Mouse (Mus musculus) midbrain, embryonic 11.5 days (tissue): Measurements from ENCODE around the gene Aldh3a1. TPM values are rescaled to one million over a fixed set of nuclear protein-coding genes. Genes with fewer than 3 reads are reported as not detected.

Experiments used
- ATAC-seq: fragments of 200-750 bp; cut with Nextera tagmentation; 2 replicates; pipeline ENCODE4 v1.8.0; 2017; ENCODE audit warnings: moderate TSS enrichment, moderate library complexity; ENCODE audit not compliant: low FRiP score
- DNase-seq: peaks from one replicate; pipeline ENCODE4 v3.0.0; 2015; ENCODE audit warnings: low spot score; ENCODE audit errors: missing footprints
- H3K27ac ChIP-seq: fragments of 300-500 bp; sonication (generic); 2 replicates; pipeline ENCODE4 v1.5.1; 2014; ENCODE audit warnings: low read depth, low read length
- H3K27me3 ChIP-seq: fragments of 300-500 bp; sonication (generic); 2 replicates; pipeline ENCODE4 v1.6.1; 2014; ENCODE audit warnings: mild to moderate bottlenecking, low read length, moderate library complexity, mixed read lengths; ENCODE audit not compliant: control insufficient read depth, insufficient read depth
- H3K36me3 ChIP-seq: fragments of 300-500 bp; sonication (generic); 2 replicates; pipeline ENCODE4 v1.6.1; 2014; ENCODE audit warnings: mild to moderate bottlenecking, low read length, moderate library complexity, mixed read lengths; ENCODE audit not compliant: control insufficient read depth, insufficient read depth
- H3K4me1 ChIP-seq: fragments of 300-500 bp; sonication (generic); 2 replicates; pipeline ENCODE4 v1.6.1; 2014; ENCODE audit warnings: low read length; ENCODE audit not compliant: control insufficient read depth, insufficient read depth
- H3K4me2 ChIP-seq: fragments of 300-500 bp; sonication (generic); 2 replicates; pipeline ENCODE4 v1.6.1; 2014; ENCODE audit warnings: mild to moderate bottlenecking, moderate library complexity
- H3K4me3 ChIP-seq: fragments of 300-500 bp; sonication (generic); 2 replicates; pipeline ENCODE4 v1.5.1; 2014; ENCODE audit warnings: low read depth, low read length
- H3K9ac ChIP-seq: fragments of 300-500 bp; sonication (generic); 2 replicates; pipeline ENCODE4 v1.6.1; 2014; ENCODE audit warnings: low read length
- H3K9me3 ChIP-seq: fragments of 300-500 bp; sonication (generic); 2 replicates; pipeline ENCODE4 v1.6.1; 2016; ENCODE audit warnings: low read length; ENCODE audit not compliant: control insufficient read depth
- WGBS: fragments of 180-500 bp; shearing (Covaris S2); extraction: QIAGEN DNeasy Blood & Tissue Kit; methylation state at CpG from one replicate; pipeline ENCODE4 v1.1.7; 2014; 5-methylcytosine and 5-hydroxymethylcytosine counted together
- polyA plus RNA-seq: library from polyadenylated mRNA; unstranded; fragments of >200 nt; fragmentation: Nextera tagmentation; extraction: Ambion mirVana; gene quantifications from 2 replicates; pipeline ENCODE4 v1.2.1, GENCODE M21; 2014

Gene Aldh3a1
- polyA plus RNA-seq = not detected in 2 replicates

GRCm38 (mm10) chr11:61207487-61208246, at the start of gene Aldh3a1:
Aldh3a1 (plus strand) TSS chr11:61207537.
- Histone ChIP-seq H3K4me1 (no peaks in the 10 kb centered on the region), H3K36me3 (no peaks in the 10 kb centered on the region)
- WGBS = 81% methylated on average over 10 of the region's 10 CpGs

GRCm38 (mm10) chr11:61158141-61158540, 49.2 kb upstream of the Aldh3a1 start:
- no peak overlapping the region for H3K4me3 ChIP-seq
- no peak overlapping the region for H3K27ac ChIP-seq
- no peak overlapping the region for H3K9ac ChIP-seq
- DNase-seq (no peak), ATAC-seq (no peak)
- H3K36me3 ChIP-seq = peaks cover 68% of the 10 kb centered on the region
- H3K9me3 ChIP-seq = no peaks in the 10 kb centered on the region
- no peaks in the 10 kb centered on the region for H3K4me1 ChIP-seq
- H3K4me2 ChIP-seq = no peak overlapping the region
- H3K27me3 ChIP-seq = no peaks in the 10 kb centered on the region
- 70% methylated on average over 3 of the region's 3 CpGs for WGBS

More at GRCm38 (mm10) chr11:61207487-61208246, at the start of gene Aldh3a1:
- Histone ChIP-seq H3K9me3 (no peaks in the 10 kb centered on the region), H3K27ac (no peak within 1 kb of the TSS), H3K4me3 (no peak within 1 kb of the TSS), H3K4me2 (no peak within 1 kb of the TSS), H3K27me3 (no peaks in the 10 kb centered on the region; the same call in 1 of the 2 replicates), H3K9ac (no peak within 1 kb of the TSS)
- ATAC-seq (no peak), DNase-seq (no peak)

- H3K27me3 ChIP-seq = no peaks in the 10 kb centered on the region
- no peaks in the 10 kb centered on the region for H3K4me1 ChIP-seq
- H3K9me3 ChIP-seq = no peaks in the 10 kb centered on the region
- no peak overlapping the region for H3K9ac ChIP-seq
- H3K27ac ChIP-seq = no peak overlapping the region
- no peak overlapping the region for H3K4me3 ChIP-seq
- peaks cover 64% of the 10 kb centered on the region for H3K36me3 ChIP-seq
- no peak for DNase-seq
- ATAC-seq = no peak
- H3K4me2 ChIP-seq = no peak overlapping the region
- 84% methylated on average over 11 of the region's 11 CpGs for WGBS
These were observed 47.3 kb upstream of the Aldh3a1 start for GRCm38 (mm10) chr11:61159796-61160732.

GRCm38 (mm10) chr11:61161121-61161520, 46.2 kb upstream of the Aldh3a1 start:
- no peaks in the 10 kb centered on the region for H3K27me3 ChIP-seq

GRCm38 (mm10) chr11:61162776-61163175, 44.6 kb upstream of the Aldh3a1 start:
- ATAC-seq (no peak), DNase-seq (no peak)
- H3K9me3 ChIP-seq = no peaks in the 10 kb centered on the region
- H3K27me3 ChIP-seq = no peaks in the 10 kb centered on the region
- no peak overlapping the region for H3K27ac ChIP-seq
- WGBS = 95% methylated on average over 14 of the region's 14 CpGs
- no peak overlapping the region for H3K4me2 ChIP-seq
- H3K4me3 ChIP-seq = no peak overlapping the region
- H3K9ac ChIP-seq = no peak overlapping the region
- no peaks in the 10 kb centered on the region for H3K4me1 ChIP-seq
- H3K36me3 ChIP-seq = peaks cover 58% of the 10 kb centered on the region

More at GRCm38 (mm10) chr11:61161121-61161520, 46.2 kb upstream of the Aldh3a1 start:
- 96% methylated on average over 13 of the region's 13 CpGs for WGBS
- peaks cover 58% of the 10 kb centered on the region for H3K36me3 ChIP-seq
- H3K4me2 ChIP-seq = no peak overlapping the region
- H3K9ac ChIP-seq = no peak overlapping the region
- no peaks in the 10 kb centered on the region for H3K4me1 ChIP-seq
- no peak for ATAC-seq
- no peak overlapping the region for H3K4me3 ChIP-seq
- H3K27ac ChIP-seq = no peak overlapping the region
- DNase-seq = no peak
- H3K9me3 ChIP-seq = no peaks in the 10 kb centered on the region

GRCm38 (mm10) chr11:61163341-61163740, 44.0 kb upstream of the Aldh3a1 start:
- peaks cover 56% of the 10 kb centered on the region for H3K36me3 ChIP-seq
- ATAC-seq (no peak), DNase-seq (no peak)
- no peak overlapping the region for H3K4me2 ChIP-seq
- H3K9ac ChIP-seq = no peak overlapping the region
- no peak overlapping the region for H3K4me3 ChIP-seq
- no peaks in the 10 kb centered on the region for H3K9me3 ChIP-seq
- 86% methylated on average over 3 of the region's 3 CpGs for WGBS
- no peaks in the 10 kb centered on the region for H3K27me3 ChIP-seq
- H3K4me1 ChIP-seq = no peaks in the 10 kb centered on the region
- H3K27ac ChIP-seq = no peak overlapping the region

- no peak overlapping the region for H3K27ac ChIP-seq
- DNase-seq (no peak), ATAC-seq (no peak)
- H3K36me3 ChIP-seq = peaks cover 49% of the 10 kb centered on the region
- no peaks in the 10 kb centered on the region for H3K27me3 ChIP-seq
- no peak overlapping the region for H3K4me3 ChIP-seq
- WGBS = 93% methylated on average over 6 of the region's 6 CpGs
- H3K9ac ChIP-seq = no peak overlapping the region
- 0 out of 2 replicates have a peak, but pooled peaks cover 2% of the 10 kb centered on the region for H3K4me1 ChIP-seq
- no peak overlapping the region for H3K4me2 ChIP-seq
- H3K9me3 ChIP-seq = no peaks in the 10 kb centered on the region
These were observed 43.0 kb upstream of the Aldh3a1 start for GRCm38 (mm10) chr11:61164366-61164765.

- Histone ChIP-seq H3K36me3 (peaks cover 48% of the 10 kb centered on the region), H3K4me3 (no peak overlapping the region), H3K4me2 (no peak overlapping the region), H3K9ac (no peak overlapping the region), H3K9me3 (no peaks in the 10 kb centered on the region), H3K27me3 (no peaks in the 10 kb centered on the region), H3K27ac (no peak overlapping the region), H3K4me1 (0 out of 2 replicates have a peak, but pooled peaks cover 2% of the 10 kb centered on the region)
- 94% methylated on average over 10 of the region's 10 CpGs for WGBS
- DNase-seq = no peak
- ATAC-seq = no peak
These were observed 42.5 kb upstream of the Aldh3a1 start for GRCm38 (mm10) chr11:61164881-61165280.

GRCm38 (mm10) chr11:61170184-61170583, 37.2 kb upstream of the Aldh3a1 start:
- no peak for DNase-seq
- no peaks in the 10 kb centered on the region for H3K9me3 ChIP-seq
- H3K4me2 ChIP-seq = no peak overlapping the region
- peaks cover 14% of the 10 kb centered on the region for H3K36me3 ChIP-seq
- no peaks in the 10 kb centered on the region for H3K27me3 ChIP-seq
- H3K27ac ChIP-seq = no peak overlapping the region
- H3K9ac ChIP-seq = no peak overlapping the region
- no peak overlapping the region for H3K4me3 ChIP-seq
- WGBS = 91% methylated on average over 5 of the region's 5 CpGs
- no peak for ATAC-seq
- peaks cover 15% of the 10 kb centered on the region for H3K4me1 ChIP-seq
